Mouse (Mus musculus) thymus, postnatal 36 days (tissue): Measurements from ENCODE around the gene Srms.

Source experiments
- DNase-seq, 2 experiments: peaks; one replicate each; pipeline ENCODE4 v3.0.0; 2022; ENCODE audit warnings: mixed read lengths in 2 of 2

Gene Srms

GRCm38 (mm10) chr2:181159771-181160170 lies 53.2 kb downstream of the Srms start:
- DNase-seq: no peak

- DNase-seq: no peak
These were observed 53.9 kb downstream of the Srms start for GRCm38 (mm10) chr2:181159091-181159514.

GRCm38 (mm10) chr2:181158471-181158870 lies 54.5 kb downstream of the Srms start:
- DNase-seq: no peak

GRCm38 (mm10) chr2:181157716-181158302 lies 55.2 kb downstream of the Srms start:
- no peak for DNase-seq

GRCm38 (mm10) chr2:181157180-181157579 lies 55.8 kb downstream of the Srms start:
- no peak for DNase-seq

GRCm38 (mm10) chr2:181156248-181157121 lies 56.5 kb downstream of the Srms start, which contains the start of gene Eef1a2:
TSS of gene Eef1a2 (minus strand) at chr2:181157014.
- no peak for DNase-seq

- DNase-seq: no peak
These were observed 57.2 kb downstream of the Srms start for GRCm38 (mm10) chr2:181155801-181156200.
